Mouse (Mus musculus): ENCODE measurements around the gene Kremen1. TPM values are rescaled to one million over a fixed set of nuclear protein-coding genes. Genes with fewer than 3 reads are reported as not detected.

Gene Kremen1
- total and polyA plus RNA-seq, 3 experiments = 5.0 to 11.8 (median 7.3) TPM

DNA sequence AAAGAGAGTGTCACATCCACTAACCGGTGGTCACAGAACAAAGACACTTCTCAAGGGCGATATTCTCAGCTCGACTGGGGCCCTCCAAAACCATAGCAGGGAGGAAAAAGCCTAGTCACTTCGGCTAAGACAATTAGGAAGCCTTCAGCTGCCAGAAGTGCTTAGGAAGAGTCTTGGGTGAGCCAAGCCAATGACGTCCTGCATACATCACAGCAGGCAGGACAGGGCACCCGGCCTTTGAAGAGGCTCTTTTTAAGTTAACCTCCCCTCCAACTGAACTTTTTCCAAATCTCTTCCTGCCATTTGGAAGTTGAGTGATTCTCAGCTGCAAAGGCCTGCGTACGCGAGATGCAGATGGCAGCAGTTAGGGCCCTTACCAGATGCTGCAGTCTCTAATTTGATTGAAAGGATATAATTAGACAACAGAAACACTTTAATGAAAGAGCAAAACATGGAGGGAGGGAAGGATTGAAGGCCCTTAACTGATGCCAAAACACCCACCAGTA is 5.8 kb downstream of the Kremen1 start:
- Histone ChIP-seq H3K4me3 (replicated peaks in 1 of 3; ENCODE audit: low read depth in 2 of 3, low read length in 2 of 3, poor library complexity in 1 of 3) (no peak overlapping the region), H3K4me2 (ENCODE audit: insufficient read depth, low read depth, poor library complexity, severe bottlenecking) (no peak overlapping the region), H3K9me3 (replicated peaks; ENCODE audit: low read length) (peaks cover 2% of the 10 kb centered on the region), H3K9ac (ENCODE audit: insufficient read depth, low read depth) (no peak overlapping the region), H3K36me3 (replicated peaks in 1 of 2; ENCODE audit: control insufficient read depth in 1 of 2, insufficient read depth in 1 of 2, low read length in 1 of 2) (peaks cover 0 to 3% of the 10 kb centered on the region in 2 experiments), H3K27me3 (replicated peaks) (peaks cover 7% of the 10 kb centered on the region), H3K79me2 (replicated peaks; ENCODE audit: control insufficient read depth, extremely low read depth, insufficient read depth, poor library complexity, severe bottlenecking) (no peaks in the 10 kb centered on the region), H3K4me1 (ENCODE audit: control insufficient read depth in 1 of 2, insufficient read depth in 2 of 2) (peaks cover 4 to 61% of the 10 kb centered on the region in 2 experiments), H3K27ac (ENCODE audit: insufficient read depth, low read depth) (no peak overlapping the region)
- dilution Hi-C loops (cut with MboI; ENCODE audit: extremely low pct_ligation_motif_present, extremely low pct_unique_long_range_greater_than_20kb, low sequenced_read_pairs) = no loop called here
- TF ChIP-seq ZMIZ1 (IDR thresholded peaks at IDR 0.05; ENCODE audit: low read depth, low read length) = no peak
- TF ChIP-seq BHLHE40 (IDR thresholded peaks at IDR 0.05; ENCODE audit: low read depth, low read length) = no peak
- TF ChIP-seq SMC3 (IDR thresholded peaks at IDR 0.05; ENCODE audit: low read depth, low read length) = no peak
- no peak for TF ChIP-seq MAX (IDR thresholded peaks at IDR 0.05; ENCODE audit: low read length)
- TF ChIP-seq POLR2AphosphoS2 (IDR thresholded peaks at IDR 0.05; ENCODE audit: low read depth, low read length) = no peak
- no peak for TF ChIP-seq EP300 (IDR thresholded peaks at IDR 0.05; ENCODE audit: low read length)
- TF ChIP-seq NELFE (IDR thresholded peaks at IDR 0.05; ENCODE audit: low read depth, low read length) = no peak
- TF ChIP-seq JUND (conservative IDR thresholded peaks at IDR 0.05; ENCODE audit: low read depth, low read length) = no peak
- no peak for TF ChIP-seq POLR2A (IDR thresholded peaks at IDR 0.05; ENCODE audit: low read depth, low read length)
- TF ChIP-seq RAD21 (IDR thresholded peaks at IDR 0.05; ENCODE audit: low read depth, low read length) = no peak
- no peak for TF ChIP-seq USF2 (conservative IDR thresholded peaks at IDR 0.05; ENCODE audit: low read depth, low read length)
- TF ChIP-seq MAZ (IDR thresholded peaks at IDR 0.05; ENCODE audit: low read depth, low read length) = no peak
- no peak for TF ChIP-seq ETS1 (conservative IDR thresholded peaks at IDR 0.05; ENCODE audit: low read depth, low read length)
- no peak for DNase-seq (ENCODE audit: extremely low read depth)
- in situ Hi-C loops (cut with MboI; ENCODE audit: low pct_ligation_motif_present, low pct_unique_long_range_greater_than_20kb, low sequenced_read_pairs) = no loop called here

DNA sequence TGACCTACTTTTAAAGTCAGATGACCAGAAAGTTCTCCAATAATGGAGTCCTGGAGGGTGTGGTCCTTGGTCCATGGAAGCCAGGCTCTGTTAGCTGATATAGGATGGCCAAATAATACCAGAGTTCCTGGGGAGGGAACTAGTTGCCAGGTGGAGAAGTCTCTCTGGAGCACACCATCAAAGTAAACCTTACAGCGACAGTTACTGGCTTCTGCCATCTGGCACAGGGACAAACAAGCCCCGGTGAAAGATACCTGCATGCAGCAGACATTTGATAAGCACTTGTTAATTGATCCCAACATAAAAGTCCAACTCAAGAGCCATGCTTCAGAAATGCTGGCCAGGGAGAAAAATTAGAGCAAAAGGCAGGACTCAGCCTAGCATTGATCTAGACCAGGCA is 7.3 kb downstream of the Kremen1 start:
- Histone ChIP-seq H3K27ac (ENCODE audit: insufficient read depth, low read depth) (no peak overlapping the region), H3K4me2 (ENCODE audit: insufficient read depth, low read depth, poor library complexity, severe bottlenecking) (no peak overlapping the region), H3K4me3 (replicated peaks in 1 of 3; ENCODE audit: low read depth in 2 of 3, low read length in 2 of 3, poor library complexity in 1 of 3) (no peak overlapping the region), H3K36me3 (replicated peaks in 1 of 2; ENCODE audit: control insufficient read depth in 1 of 2, insufficient read depth in 1 of 2, low read length in 1 of 2) (peaks cover 0 to 3% of the 10 kb centered on the region in 2 experiments), H3K4me1 (ENCODE audit: control insufficient read depth in 1 of 2, insufficient read depth in 2 of 2) (peaks cover 1 to 62% of the 10 kb centered on the region in 2 experiments; a peak in 3 of 4 replicates), H3K9ac (ENCODE audit: insufficient read depth, low read depth) (no peak overlapping the region), H3K27me3 (replicated peaks) (no peaks in the 10 kb centered on the region), H3K79me2 (replicated peaks; ENCODE audit: control insufficient read depth, extremely low read depth, insufficient read depth, poor library complexity, severe bottlenecking) (no peaks in the 10 kb centered on the region), H3K9me3 (replicated peaks; ENCODE audit: low read length) (no peaks in the 10 kb centered on the region)
- DNase-seq (ENCODE audit: extremely low read depth) = no peak
- dilution Hi-C loops (cut with MboI; ENCODE audit: extremely low pct_ligation_motif_present, extremely low pct_unique_long_range_greater_than_20kb, low sequenced_read_pairs) = no loop called here
- in situ Hi-C loops (cut with MboI; ENCODE audit: low pct_ligation_motif_present, low pct_unique_long_range_greater_than_20kb, low sequenced_read_pairs) = no loop called here
- no peak for TF ChIP-seq JUN (IDR thresholded peaks at IDR 0.05; ENCODE audit: insufficient read depth, low read depth, low read length)

DNA sequence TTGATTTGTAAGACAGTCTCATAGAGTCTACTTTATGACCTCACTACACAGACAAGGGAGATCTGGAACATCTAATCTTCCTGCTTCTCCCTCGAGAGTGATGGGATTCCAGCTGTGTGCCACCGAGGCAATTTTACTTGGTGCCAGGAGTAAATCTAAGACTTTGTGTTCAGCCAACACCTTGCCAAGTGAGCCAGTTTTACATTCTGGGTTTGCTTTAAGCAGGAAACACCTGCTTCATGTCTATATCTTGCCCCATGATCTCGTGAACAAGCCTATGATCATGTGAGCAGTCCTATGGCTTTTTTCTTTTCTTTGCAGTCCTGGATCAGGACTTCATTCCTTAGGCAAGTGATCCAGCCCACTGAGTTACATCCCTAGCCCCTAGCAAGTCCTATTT is 7.8 kb downstream of the Kremen1 start:
- Histone ChIP-seq H3K27ac (ENCODE audit: insufficient read depth, low read depth) (no peak overlapping the region), H3K4me1 (ENCODE audit: control insufficient read depth in 1 of 2, insufficient read depth in 2 of 2) (peaks cover 4 to 67% of the 10 kb centered on the region in 2 experiments), H3K4me3 (replicated peaks in 1 of 3; ENCODE audit: low read depth in 2 of 3, low read length in 2 of 3, poor library complexity in 1 of 3) (no peak overlapping the region), H3K79me2 (replicated peaks; ENCODE audit: control insufficient read depth, extremely low read depth, insufficient read depth, poor library complexity, severe bottlenecking) (no peaks in the 10 kb centered on the region), H3K4me2 (ENCODE audit: insufficient read depth, low read depth, poor library complexity, severe bottlenecking) (no peak overlapping the region), H3K9me3 (replicated peaks; ENCODE audit: low read length) (no peaks in the 10 kb centered on the region), H3K9ac (ENCODE audit: insufficient read depth, low read depth) (no peak overlapping the region), H3K27me3 (replicated peaks) (no peaks in the 10 kb centered on the region), H3K36me3 (replicated peaks in 1 of 2; ENCODE audit: control insufficient read depth in 1 of 2, insufficient read depth in 1 of 2, low read length in 1 of 2) (peaks cover 0 to 3% of the 10 kb centered on the region in 2 experiments)
- DNase-seq (ENCODE audit: extremely low read depth) = no peak
- no peak for TF ChIP-seq PAX5 (IDR thresholded peaks at IDR 0.05; ENCODE audit: low read length)
- TF ChIP-seq JUN (IDR thresholded peaks at IDR 0.05; ENCODE audit: insufficient read depth, low read depth, low read length) = no peak
- TF ChIP-seq USF2 (conservative IDR thresholded peaks at IDR 0.05; ENCODE audit: low read depth, low read length) = peak; percentile 68
- TF ChIP-seq RAD21 (IDR thresholded peaks at IDR 0.05; ENCODE audit: low read depth, low read length) = no peak
- TF ChIP-seq JUND (conservative IDR thresholded peaks at IDR 0.05; ENCODE audit: low read depth, low read length) = no peak
- TF ChIP-seq BHLHE40 (IDR thresholded peaks at IDR 0.05; ENCODE audit: low read depth, low read length) = peak; percentile 70
- TF ChIP-seq USF1 (IDR thresholded peaks at IDR 0.05; ENCODE audit: low read depth, low read length) = peak; percentile 53
- in situ Hi-C loops (cut with MboI; ENCODE audit: low pct_ligation_motif_present, low pct_unique_long_range_greater_than_20kb, low sequenced_read_pairs) = no loop called here
- dilution Hi-C loops (cut with MboI; ENCODE audit: extremely low pct_ligation_motif_present, extremely low pct_unique_long_range_greater_than_20kb, low sequenced_read_pairs) = no loop called here

All from CH12.LX (cell line).